Mouse (Mus musculus) erythroblast, embryonic 14.5 days (primary cell): ENCODE data around the gene Snapc4. TPM values are rescaled to one million over a fixed set of nuclear protein-coding genes. Genes with fewer than 3 reads are reported as not detected.
A peak's percentile ranks its signal among the peaks of the same experiment; 100 is the strongest.

Experiments used
- H3K27me3 ChIP-seq: 2 replicates; pipeline ENCODE4 v1.6.1; 2012; ENCODE audit warnings: inconsistent platforms; ENCODE audit not compliant: control insufficient read depth
- H3K36me3 ChIP-seq: 2 replicates; pipeline ENCODE4 v1.6.1; 2012; ENCODE audit warnings: mild to moderate bottlenecking, inconsistent platforms; ENCODE audit not compliant: control insufficient read depth
- H3K4me1 ChIP-seq: 2 replicates; pipeline ENCODE4 v1.6.1; 2012; ENCODE audit warnings: inconsistent platforms; ENCODE audit not compliant: control insufficient read depth
- H3K4me3 ChIP-seq: replicated peaks from 2 replicates; pipeline ENCODE3; 2012; ENCODE audit warnings: moderate library complexity, mild to moderate bottlenecking, inconsistent platforms
- H3K9me3 ChIP-seq: 2 replicates; pipeline ENCODE4 v1.6.1; 2012; ENCODE audit warnings: low read length, inconsistent platforms, mixed read lengths; ENCODE audit not compliant: control insufficient read depth
- GATA1 ChIP-seq: IDR thresholded peaks from 2 replicates; pipeline ENCODE4 v1.6.1; 2012; ENCODE audit warnings: low read length, inconsistent platforms, mixed read lengths
- TAL1 ChIP-seq: IDR thresholded peaks from 3 replicates; pipeline ENCODE4 v1.6.1; 2012; ENCODE audit warnings: low read length, inconsistent platforms, mixed read lengths
- polyA plus RNA-seq: library from polyadenylated mRNA; stranded (reverse); fragments of >175 nt; gene quantifications from 2 replicates; pipeline ENCODE4 v1.2.3, GENCODE M21; 2012

The Snapc4 gene
- 1.6 and 2.3 TPM in 2 replicates for polyA plus RNA-seq

GRCm38 (mm10) chr2:26380131-26380771 lies at the start of gene Snapc4:
TSS of gene Snapc4 (minus strand) at chr2:26380653.
- TF ChIP-seq TAL1 = no peak
- no peak for TF ChIP-seq GATA1
- Histone ChIP-seq H3K4me1 (peaks cover 20% of the 10 kb centered on the region), H3K36me3 (peaks cover 72% of the 10 kb centered on the region), H3K9me3 (no peaks in the 10 kb centered on the region), H3K4me3 (peak within 1 kb of the TSS; percentile 77), H3K27me3 (no peaks in the 10 kb centered on the region)

- H3K9me3 ChIP-seq = no peaks in the 10 kb centered on the region
- TF ChIP-seq GATA1 (no peak), TAL1 (no peak)
- H3K4me1 ChIP-seq = no peaks in the 10 kb centered on the region
- H3K4me3 ChIP-seq = no peak overlapping the region
- peaks cover 85% of the 10 kb centered on the region for H3K36me3 ChIP-seq
- H3K27me3 ChIP-seq = no peaks in the 10 kb centered on the region
Observed at GRCm38 (mm10) chr2:26429851-26430250, 49.4 kb upstream of the Snapc4 start.

DNA sequence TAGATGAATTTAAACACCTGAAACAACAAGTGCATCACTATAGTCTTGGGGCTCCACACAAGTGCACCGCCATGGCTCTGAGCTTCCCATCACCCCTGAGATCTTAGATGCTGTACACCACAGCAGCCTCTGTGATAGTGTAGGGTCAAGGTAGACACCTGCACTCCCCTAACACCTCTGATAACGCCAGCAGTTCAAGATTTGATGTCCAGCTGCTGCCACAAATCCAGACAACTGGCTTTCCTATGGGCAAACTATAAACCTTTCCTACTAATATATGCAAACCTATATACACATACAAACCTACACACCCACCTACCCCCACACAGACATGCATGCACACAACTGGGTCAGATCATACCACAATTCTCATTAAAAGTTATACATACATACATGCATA lies 44.1 kb upstream of the Snapc4 start:
- peaks cover 91% of the 10 kb centered on the region for H3K36me3 ChIP-seq
- no peak for TF ChIP-seq TAL1
- H3K27me3 ChIP-seq = no peaks in the 10 kb centered on the region
- no peaks in the 10 kb centered on the region for H3K4me1 ChIP-seq
- H3K9me3 ChIP-seq = no peaks in the 10 kb centered on the region
- no peak overlapping the region for H3K4me3 ChIP-seq

- H3K36me3 ChIP-seq = peaks cover 85% of the 10 kb centered on the region
- no peaks in the 10 kb centered on the region for H3K9me3 ChIP-seq
- no peak for TF ChIP-seq GATA1
- TF ChIP-seq TAL1 = no peak
- H3K4me3 ChIP-seq = no peak overlapping the region
- H3K4me1 ChIP-seq = no peaks in the 10 kb centered on the region; the same call in 1 of the 2 replicates
- H3K27me3 ChIP-seq = no peaks in the 10 kb centered on the region
Observed at GRCm38 (mm10) chr2:26423086-26423485, 42.6 kb upstream of the Snapc4 start.

DNA sequence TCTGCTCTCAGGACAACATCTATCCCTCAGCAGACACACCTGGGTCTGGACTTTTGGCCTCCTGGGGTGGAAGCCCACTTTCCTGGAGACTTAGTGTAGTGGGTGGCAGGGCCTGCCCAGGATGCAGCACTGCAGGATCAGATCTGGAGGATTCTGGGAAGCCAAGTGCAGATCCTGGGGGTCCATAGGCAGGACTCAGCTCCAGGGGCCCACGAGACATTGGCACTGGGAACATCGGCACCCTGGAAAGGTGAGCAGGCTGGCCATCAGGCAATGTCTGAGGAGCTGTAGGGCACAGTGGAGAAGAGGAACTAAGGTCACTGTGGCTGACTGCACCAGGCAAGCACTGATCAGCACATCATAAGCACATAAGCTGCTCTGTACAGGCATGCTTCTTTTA lies 41.5 kb upstream of the Snapc4 start:
- Histone ChIP-seq H3K4me1 (peaks cover 10% of the 10 kb centered on the region), H3K4me3 (no peak overlapping the region), H3K9me3 (no peaks in the 10 kb centered on the region), H3K27me3 (no peaks in the 10 kb centered on the region), H3K36me3 (peaks cover 85% of the 10 kb centered on the region)
- no peak for TF ChIP-seq TAL1
- TF ChIP-seq GATA1 = no peak

GRCm38 (mm10) chr2:26418120-26418519 lies 37.7 kb upstream of the Snapc4 start:
- TF ChIP-seq GATA1 (no peak), TAL1 (no peak)
- H3K36me3 ChIP-seq = peaks cover 86% of the 10 kb centered on the region
- peaks cover 19% of the 10 kb centered on the region for H3K4me1 ChIP-seq
- H3K27me3 ChIP-seq = no peaks in the 10 kb centered on the region
- H3K9me3 ChIP-seq = no peaks in the 10 kb centered on the region
- no peak overlapping the region for H3K4me3 ChIP-seq

DNA sequence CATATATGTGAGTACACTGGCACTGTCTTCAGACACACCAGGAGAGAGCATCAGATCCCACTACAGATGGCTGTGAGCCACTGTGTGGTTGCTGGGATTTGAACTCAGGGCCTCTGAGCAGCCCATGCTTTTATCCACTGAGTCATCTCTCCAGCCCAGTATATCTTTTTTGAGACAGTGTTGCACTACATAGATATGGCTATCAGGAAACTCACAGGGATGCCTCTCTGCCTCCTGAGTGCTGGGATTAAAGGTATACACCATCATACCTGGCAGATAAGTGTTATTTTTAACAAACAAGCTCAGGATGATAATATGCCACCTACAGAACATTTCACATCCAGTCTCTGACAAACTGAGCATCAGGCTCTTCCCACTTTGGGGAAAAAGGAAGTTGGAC lies 36.6 kb upstream of the Snapc4 start:
- Histone ChIP-seq H3K4me3 (no peak overlapping the region), H3K36me3 (peaks cover 86% of the 10 kb centered on the region), H3K27me3 (no peaks in the 10 kb centered on the region), H3K9me3 (no peaks in the 10 kb centered on the region), H3K4me1 (peaks cover 19% of the 10 kb centered on the region)
- TF ChIP-seq TAL1 (peak; percentile 28; the same call in 1 of the 3 replicates), GATA1 (no peak)

GRCm38 (mm10) chr2:26410931-26411411 lies 30.5 kb upstream of the Snapc4 start:
- no peak for TF ChIP-seq GATA1
- TF ChIP-seq TAL1 = no peak
- H3K36me3 ChIP-seq = peaks cover 73% of the 10 kb centered on the region
- no peaks in the 10 kb centered on the region for H3K27me3 ChIP-seq
- H3K4me1 ChIP-seq = peaks cover 43% of the 10 kb centered on the region
- no peak overlapping the region for H3K4me3 ChIP-seq
- H3K9me3 ChIP-seq = no peaks in the 10 kb centered on the region

GRCm38 (mm10) chr2:26410091-26410490 lies 29.6 kb upstream of the Snapc4 start:
- Histone ChIP-seq H3K9me3 (no peaks in the 10 kb centered on the region), H3K36me3 (peaks cover 71% of the 10 kb centered on the region), H3K4me1 (peaks cover 50% of the 10 kb centered on the region), H3K27me3 (no peaks in the 10 kb centered on the region), H3K4me3 (no peak overlapping the region)
- TF ChIP-seq TAL1 = no peak
- TF ChIP-seq GATA1 = no peak
